Mouse (Mus musculus) erythroid progenitor cell, adult 5-6 weeks (primary cell): ENCODE data around the gene Abhd4. TPM values are rescaled to one million over a fixed set of nuclear protein-coding genes. Genes with fewer than 3 reads are reported as not detected.
"Not testable (repeated sequence)": the region's sequence is repeated elsewhere in the genome, so short reads cannot be mapped to it uniquely, and the experiment has no call there.

Source experiments
- ATAC-seq: replicated peaks from 2 replicates; pipeline ENCODE4 v1.8.0; 2016; ENCODE audit warnings: moderate number of reproducible peaks, mild to moderate bottlenecking, moderate TSS enrichment, inconsistent platforms; ENCODE audit not compliant: poor library complexity, low FRiP score, severe bottlenecking
- total RNA-seq, 2 experiments: library from RNA; stranded (forward) in 1 of 2; stranded (reverse) in 1 of 2; fragments of 150-400 nt in 1 of 2; fragments of 186-747, 209-891 nt in 1 of 2; gene quantifications; 2 replicates each; pipeline versions ENCODE4 v1.2.3 to v1.2.4; 2015 to 2017; ENCODE audit warnings: low replicate concordance in 2 of 2

Abhd4 gene
- total RNA-seq, 2 experiments from 2014 or later: 24.4 to 33.1 TPM

DNA sequence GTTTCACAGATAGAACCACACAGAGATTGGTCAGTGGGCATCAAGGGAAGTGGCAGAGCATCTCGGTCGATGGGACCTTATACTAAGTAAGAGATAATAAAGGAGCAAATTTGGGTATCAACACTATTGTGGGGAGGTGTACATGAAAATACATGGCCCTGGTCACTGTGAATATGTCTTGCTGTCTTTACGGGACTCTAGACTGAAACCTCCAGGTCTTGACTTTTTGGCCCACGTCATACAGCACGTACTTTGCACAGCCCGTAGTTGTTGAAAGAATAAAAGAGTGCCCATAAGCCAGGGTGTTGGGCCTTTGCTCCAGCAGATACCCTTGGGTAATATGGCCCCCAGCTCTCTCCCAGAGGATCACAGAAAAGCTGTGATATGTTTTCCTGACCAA is 32.3 kb upstream of the Abhd4 start:
- ATAC-seq: no peak

DNA sequence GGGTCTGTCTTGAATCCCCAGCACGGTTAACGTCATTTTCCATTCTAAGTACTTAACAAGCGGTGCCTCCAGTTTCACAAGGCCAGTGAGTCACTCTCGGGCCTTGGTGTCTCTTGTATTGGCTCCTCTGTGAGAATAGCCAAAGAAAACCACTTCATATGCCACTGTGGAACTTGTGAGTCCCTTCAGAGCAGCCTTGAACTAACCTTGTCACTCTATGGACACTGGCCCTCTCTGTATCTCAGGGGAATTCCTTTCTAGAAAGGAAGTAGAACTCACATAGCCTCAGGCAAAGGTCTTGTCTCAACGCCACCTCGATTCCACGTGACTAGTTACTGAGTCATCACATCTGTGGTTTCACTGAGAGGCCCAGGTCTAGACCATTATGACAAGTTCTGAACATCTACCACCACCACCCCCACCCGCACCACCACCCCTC is 31.7 kb upstream of the Abhd4 start:
- no peak for ATAC-seq

DNA sequence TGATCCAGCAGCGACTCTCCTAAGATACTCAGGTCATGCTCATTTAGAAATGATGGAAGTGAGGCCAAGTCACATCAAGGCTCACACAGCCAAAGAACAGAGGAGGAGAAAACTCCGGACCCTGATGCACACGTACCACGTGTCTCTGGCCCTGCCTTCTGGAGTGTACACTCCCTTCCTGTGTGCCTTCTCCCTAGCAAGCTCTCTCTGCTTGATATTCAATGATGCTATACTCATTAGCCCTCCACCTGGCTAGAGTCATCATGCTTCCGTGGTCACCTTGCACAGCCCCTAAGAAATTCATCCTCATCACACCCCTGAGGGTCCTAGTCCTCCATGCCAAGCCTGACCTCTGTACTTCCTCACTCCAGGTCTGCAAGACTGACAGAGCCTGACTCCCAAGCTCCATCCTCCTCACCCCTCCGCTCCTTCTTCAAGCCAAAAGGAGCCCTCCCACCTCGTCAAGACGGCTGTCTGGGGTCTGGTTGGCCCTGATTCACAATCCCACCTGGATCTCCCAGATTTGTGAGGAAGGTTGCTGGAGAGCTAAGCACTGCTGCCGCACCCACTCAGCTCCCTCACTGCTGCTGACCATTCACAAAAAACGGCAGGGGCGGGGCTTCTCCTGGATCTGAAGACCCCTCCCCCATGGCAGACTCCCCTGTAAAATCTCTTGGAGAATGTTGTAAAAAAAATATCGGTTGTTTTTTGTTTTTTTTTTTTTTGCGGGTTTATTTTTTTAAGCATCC is 30.5 kb upstream of the Abhd4 start:
- ATAC-seq: no peak

DNA sequence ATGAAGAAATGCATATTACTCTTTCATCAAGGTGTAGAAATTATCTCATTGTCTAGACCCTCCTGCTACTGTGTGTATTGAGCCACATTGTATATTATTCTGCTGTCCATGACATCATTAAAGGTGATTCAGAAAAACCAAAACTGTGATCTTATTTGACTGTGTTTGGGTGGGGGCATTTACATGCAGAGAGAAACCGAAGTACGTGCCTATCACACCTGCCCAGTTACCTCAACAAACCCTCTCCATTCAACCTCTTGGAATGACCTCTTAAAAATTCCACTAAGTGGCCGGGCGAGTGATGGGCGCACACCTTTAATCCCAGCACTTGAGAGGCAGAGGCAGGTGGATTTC is 29.9 kb upstream of the Abhd4 start:
- ATAC-seq: no peak

DNA sequence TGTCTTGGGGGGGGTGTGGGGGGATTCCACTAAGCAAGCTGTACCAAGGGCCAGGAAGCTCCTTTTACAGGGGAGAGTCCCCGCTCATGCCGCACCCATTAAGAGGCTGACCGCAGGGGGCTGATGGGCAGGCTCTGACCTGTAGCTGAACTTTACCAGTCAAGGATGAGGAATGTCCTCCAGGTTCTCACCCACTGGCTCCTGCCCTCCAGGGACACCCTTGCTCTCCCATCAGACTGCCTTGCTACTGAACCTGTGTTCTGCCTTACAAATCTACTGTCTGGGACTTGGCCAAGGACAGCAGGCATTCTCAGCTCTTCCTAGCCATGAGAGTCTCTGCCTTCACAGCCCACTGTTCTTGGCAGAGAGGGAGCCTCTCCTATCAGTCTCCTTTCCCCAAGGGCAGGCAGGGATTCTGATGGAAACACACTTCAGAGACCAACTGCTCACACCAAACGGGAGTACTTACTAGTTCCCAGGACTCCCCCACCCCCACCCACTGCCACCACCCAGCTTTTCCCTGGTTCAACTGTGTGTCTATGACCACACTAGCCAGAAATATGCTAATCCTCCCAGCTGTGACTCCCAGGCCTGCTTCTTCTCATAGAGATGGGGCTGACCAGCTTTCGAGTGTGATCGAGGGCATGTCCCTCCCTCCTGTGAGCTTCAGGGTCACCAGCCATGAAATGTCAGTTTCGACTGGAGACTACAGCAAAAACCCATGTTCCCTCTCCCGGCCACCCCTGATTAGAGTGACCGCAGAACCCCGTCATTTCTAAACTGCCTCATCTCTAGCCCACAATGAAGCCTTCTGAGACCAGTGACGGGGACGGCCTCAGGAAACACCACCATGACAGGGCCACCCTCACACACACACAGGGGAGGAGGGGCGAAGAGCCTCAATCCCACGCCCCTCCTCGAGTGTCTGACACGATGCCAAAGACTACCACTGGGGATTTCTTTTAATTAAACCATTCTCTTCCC is 29.2 kb upstream of the Abhd4 start:
- no peak for ATAC-seq

DNA sequence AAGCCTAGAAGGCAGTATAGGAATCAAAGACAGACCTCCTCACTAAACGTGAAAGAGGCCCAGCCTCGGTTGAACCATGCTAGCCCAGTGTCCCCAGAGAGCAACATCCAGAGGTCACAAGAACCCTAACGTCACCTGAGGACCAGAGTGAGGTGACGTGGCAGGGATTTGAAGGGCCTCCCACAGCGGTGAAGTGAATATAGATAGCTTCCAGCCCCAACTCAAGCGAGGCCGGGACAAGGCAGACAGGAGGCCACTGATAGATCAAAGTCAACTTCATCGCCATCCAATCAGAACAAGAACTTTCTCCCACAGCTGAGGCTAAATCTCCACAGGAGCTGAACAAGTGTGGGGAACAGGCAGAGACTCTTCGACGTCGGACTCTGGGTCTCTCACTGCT is 28.3 kb upstream of the Abhd4 start:
- no peak for ATAC-seq

DNA sequence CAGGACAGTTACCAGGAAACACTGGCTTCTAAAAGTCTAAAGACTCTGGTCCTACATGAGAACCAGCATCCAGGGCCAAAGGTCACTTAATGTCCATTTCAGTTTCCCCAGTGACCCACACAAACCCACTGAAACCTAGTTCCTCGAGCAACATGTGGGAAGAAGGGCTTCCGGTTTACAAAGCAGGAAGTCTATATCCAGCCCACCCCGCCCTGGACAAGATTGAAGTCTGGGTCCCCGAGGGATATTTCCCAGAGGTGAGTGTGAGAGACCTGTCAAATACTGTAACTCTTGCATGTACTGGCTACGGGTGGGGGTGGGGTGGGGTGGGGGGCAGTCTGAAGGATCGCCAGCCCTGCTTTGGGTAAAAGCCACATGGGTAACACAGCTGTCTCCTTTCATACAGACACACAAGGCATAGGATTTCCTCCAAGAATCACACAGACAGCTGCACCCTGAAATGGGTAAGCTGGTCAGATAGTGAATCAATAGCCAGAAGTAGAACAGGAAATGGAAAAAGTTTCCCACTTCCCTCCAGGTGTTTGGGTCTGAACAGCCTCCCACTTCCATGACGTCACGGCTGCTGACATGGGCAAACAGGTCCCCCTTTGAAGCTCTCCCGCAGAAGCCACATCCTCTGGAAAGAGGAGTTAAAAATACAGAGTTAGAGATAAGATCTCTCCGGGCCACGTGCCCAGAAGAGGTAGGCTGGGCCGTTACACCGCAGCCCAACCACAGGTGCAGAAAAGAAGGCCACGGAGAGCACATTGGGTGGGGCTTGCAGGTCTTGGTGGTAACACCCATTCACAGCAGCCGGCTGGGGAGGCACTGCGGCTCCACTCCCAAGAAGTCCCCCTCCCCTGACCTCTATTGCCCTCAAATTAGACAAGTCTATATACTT is 26.8 kb upstream of the Abhd4 start:
- ATAC-seq: peak; percentile 87

DNA sequence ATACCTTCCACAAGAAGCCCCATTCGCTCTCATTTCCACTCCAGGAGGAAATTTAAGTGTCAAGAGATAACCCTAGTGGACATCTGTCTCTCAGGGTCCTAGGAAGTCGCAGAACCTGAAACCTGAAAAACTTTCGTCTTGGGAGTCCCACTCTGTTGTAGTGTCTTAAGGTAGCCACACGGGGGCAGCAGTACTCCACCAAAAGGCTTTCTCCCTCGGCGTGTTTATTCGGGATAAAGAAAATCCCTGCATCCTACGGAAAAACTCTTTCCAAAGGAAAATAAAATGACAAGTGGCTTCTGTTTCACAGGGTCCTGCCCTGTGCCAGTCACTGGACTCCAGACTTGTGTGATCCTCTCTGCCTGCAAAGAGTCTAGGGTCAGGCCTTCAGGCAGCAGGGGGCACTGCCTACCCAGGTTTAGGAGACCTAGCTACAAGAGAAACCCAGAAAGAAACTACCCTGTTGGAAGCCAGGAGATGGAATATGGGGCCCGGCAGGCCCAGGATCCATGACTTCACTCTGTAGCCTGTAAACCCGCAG is 26.0 kb upstream of the Abhd4 start:
- ATAC-seq: peak; percentile 75

DNA sequence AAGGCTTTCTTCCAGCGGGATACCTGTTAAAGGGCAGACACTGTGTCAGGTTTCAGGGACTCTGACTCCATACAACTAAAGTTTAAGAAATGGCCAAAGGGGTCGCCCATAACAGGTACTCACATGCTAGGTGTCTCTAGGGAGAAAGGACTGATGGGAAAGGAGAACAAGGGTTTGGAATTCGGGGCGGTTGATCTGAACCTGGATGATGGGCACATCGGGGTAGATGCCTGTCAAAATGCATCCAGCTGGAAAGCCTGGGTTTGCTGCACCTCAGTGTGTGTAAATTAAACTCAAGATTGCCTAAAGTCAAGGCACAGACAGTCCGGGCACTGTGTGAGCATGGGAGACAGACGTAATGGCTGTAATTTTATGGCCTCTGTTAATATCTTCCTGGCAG is 25.5 kb upstream of the Abhd4 start:
- ATAC-seq: no peak

DNA sequence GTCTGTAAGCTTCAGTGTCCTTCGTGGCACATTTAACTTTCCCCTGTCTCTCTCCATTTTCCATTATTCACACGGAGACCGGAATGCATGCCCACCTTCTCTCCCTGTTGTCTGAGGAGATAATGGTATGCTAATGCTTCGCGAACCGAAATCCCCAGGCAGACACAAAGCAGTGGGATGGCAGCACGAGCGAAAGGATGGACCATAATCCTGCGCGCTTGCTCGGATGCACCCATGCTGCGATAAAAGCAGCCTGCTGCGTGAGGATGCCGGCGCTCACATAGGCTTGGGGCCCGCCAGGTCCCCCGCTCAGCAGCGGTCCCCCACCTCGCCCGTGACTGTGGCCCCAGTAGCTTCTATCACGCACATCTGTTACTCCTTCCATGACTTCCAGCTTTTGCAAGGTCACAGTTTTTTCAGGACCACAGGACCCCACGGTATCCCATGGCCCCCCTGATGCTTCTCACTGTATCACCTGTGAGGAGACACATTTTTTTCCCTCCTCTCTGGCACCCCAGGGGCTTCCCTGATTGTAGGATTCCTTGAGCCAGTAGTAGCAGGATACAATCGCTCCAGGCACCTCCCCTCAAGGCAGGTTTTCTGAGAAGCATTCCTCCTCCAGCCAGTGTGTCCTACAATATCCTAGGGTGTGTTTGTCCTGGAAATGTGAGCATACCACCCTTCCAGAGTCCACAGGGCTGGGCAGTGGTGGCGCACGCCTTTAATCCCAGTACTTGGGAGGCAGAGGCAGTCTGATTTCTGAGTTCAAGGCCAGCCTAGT is 24.9 kb upstream of the Abhd4 start:
- ATAC-seq: no peak

DNA sequence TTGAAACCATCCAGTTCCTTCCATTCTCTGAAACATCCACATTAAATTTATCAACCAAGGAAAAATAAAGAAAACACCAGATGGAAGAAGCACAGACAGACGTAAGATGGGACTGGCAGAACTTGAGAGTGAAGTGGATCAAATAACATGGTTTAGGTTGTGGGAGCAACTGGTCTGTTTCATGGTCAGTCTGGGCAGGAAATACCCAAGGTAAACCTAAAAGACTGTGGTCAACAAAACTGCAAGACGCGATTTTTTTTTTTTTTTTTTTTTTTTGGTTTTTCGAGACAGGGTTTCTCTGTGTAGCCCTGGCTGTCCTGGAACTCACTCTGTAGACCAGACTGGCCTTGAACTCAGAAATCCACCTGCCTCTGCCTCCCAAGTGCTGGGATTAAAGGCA is 24.1 kb upstream of the Abhd4 start:
- not testable (repeated sequence) for ATAC-seq

DNA sequence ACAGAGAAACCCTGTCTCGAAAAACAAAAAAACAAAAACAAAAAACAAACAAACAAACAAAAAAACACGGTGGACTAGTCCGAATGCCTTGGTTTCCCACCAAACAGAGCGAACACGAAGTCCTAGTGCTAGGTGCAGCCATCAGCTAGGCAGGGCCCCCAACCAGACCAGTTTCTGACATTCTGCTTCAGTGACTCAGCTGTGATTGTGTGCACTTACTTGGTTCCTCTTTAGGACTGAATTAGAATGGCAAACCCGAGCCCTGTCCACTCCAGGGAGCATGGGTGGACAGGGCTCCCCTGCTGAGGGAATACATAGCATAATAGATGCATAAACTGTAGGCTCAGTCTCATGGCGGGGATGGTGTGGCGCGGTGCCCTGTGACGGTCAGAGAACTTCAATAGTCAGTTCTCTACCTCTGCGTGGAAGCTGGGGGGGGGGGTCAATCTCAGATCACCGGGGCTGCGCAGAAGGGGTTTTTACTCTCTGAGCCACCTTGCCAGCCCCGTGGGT is 23.3 kb upstream of the Abhd4 start:
- ATAC-seq: no peak

DNA sequence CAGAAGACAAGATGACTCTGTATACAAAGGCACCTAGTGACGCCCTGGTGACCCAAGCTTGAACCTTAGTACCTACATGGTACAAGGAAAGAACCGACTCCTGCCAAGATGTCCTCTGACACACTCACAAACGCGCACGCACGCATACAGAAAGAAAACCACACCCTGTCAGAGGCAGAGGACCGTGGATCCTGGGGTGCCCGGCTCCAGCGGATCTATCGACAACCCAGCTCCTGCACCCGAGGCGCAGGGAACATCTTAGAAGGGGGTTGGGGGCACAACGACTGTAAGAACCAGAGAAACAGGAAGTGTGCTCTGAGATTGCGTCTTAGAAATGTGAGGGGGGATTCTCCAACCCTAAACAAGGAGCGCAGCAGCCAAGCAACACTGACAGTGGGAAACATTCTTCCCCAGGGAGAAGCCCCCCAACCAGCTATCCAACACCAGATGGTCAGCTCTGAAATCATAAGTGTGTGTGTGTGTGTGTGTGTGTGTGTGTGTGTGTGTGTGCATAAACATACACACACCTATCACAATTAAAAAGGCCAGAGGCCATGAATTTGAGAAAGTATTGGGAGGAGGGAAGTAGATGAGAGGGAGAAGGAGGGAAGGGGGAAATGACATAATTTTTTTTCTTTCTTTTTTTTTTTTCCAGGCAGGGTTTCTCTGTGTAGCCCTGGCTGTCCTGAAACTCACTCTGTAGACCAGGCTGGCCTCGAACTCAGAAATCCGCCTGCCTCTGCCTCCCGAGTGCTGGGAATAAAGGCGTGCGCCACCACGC is 22.6 kb upstream of the Abhd4 start:
- ATAC-seq: no peak

DNA sequence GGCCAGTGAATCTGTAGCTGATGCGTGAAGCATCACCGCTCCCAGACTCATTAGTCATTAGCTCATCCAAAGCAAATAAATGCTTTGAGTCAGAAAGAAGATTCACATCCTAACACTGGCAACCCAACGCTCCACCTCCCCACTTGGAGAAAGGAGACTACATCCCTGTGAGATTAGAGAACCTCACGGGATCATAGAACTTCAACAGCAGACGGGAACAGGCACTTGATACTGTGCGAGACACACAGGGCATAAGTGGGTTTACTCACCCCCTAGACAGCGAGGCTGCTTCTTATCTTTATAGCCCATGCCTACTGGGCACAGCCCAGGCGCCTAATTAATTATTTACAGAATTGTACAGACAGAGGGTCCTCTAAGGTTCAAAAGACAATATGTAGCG is 21.8 kb upstream of the Abhd4 start:
- ATAC-seq: no peak

DNA sequence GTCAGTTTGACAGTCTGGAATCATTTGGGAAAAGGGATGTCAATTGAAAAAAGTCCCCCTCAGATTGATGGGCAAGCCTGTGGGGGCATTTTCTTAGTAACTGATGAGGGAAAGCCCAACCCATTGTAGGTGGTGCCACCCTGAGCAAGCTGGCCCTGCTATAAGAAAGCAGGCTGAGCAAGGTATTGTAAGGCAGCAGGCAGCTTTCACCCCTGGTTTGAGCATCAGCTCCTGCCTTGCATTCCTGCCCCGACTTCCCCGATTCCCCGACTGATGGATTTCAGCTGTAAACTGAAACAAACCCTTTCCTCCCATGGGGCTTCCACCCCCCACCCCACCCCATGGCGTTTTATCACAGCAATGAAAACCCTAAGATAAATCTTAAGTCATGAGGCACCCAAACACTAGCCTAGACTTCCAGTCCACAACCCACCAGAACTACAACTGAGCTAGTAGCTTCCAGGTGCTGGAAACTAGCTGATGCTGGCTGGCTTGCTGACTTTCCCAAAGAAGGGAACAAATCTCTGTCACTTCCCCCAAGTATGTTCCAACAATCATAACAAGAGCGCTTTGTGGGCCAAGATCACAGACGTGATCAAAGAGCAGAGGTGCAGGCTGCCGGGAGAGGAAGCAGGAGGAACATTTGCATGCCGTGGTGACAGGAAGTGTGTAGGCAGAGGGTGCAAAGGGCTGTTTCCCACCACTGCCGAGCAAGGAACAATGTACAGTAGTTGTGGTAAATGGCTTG is 21.0 kb upstream of the Abhd4 start:
- no peak for ATAC-seq

DNA sequence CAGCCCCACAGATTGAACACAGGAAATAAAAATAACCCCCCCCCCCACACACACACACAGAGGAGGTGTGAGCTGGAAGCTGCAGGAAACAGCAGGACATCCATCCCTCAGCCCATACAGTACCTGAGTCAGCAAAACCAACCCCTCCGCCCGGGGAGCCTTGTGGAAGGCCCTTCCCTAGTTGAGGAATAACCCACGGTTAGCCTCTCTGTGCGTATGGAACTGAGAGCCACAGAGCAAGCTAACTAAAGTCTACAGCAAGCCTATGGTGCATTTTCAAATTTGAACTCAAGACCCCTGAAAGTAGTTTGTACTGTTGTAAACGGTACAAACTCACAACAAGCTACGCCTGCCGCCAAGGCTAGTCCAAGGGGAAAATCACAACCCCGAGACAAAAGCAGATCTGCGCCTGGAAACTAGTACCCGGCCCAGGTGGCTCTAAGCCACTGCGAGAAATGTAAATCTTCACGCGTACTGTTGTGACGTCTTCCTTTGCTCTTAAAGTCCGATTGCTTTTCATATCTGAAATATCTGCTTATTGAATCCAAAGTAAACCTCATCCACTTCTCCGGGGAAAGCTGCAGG is 20.3 kb upstream of the Abhd4 start:
- no peak for ATAC-seq
